Mouse (Mus musculus): ENCODE results near the gene Mapk11. TPM values are rescaled to one million over a fixed set of nuclear protein-coding genes. Genes with fewer than 3 reads are reported as not detected.

The Mapk11 gene
- polyA plus RNA-seq, 1 experiment from 2014 or later = 9.6 TPM

DNA sequence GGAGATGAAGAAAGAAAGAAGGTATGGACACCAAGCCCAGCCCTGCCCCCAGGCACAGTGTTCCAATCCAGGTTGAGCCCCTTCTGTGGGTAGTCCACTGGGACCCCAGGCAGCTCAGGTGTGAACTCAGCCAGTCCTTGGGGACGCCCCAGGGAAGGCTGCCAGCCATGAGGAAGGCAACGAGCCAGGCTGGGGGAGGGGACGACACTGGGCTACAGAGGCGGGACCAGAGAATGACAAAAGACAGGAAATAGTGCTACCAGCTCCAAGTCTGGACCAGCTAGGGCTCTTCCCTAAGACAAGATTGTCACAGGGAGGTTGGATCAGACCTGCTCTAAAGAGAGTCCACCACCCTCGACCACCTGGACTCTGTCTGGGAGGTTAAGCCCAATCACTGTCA, 27.7 kb upstream of the Mapk11 start:
- Histone ChIP-seq H3K4me1 (replicated peaks; ENCODE audit: control insufficient read depth, insufficient read depth, low read length) (peaks cover 75% of the 10 kb centered on the region), H3K27me3 (ENCODE audit: control insufficient read depth, insufficient read depth, low read depth, low read length) (no peaks in the 10 kb centered on the region), H3K4me3 (ENCODE audit: low read length) (peak overlapping the region; percentile 19; the same call in 1 of the 2 replicates), H3K9ac (ENCODE audit: low read length) (peak overlapping the region; percentile 20), H3K9me3 (ENCODE audit: control insufficient read depth, low read length) (no peaks in the 10 kb centered on the region), H3K36me3 (ENCODE audit: control insufficient read depth, insufficient read depth, low read length) (no peaks in the 10 kb centered on the region), H3K4me2 (ENCODE audit: low read depth, low read length) (peak overlapping the region; percentile 63), H3K27ac (ENCODE audit: low read length) (peak overlapping the region; percentile 87)
- WGBS = 2% methylated on average over 5 of the region's 5 CpGs
- ATAC-seq (ENCODE audit: low read depth) = peak; percentile 5; the same call in 1 of the 2 replicates

- Histone ChIP-seq H3K27me3 (ENCODE audit: control insufficient read depth, insufficient read depth, low read depth, low read length) (no peaks in the 10 kb centered on the region), H3K36me3 (ENCODE audit: control insufficient read depth, insufficient read depth, low read length) (no peaks in the 10 kb centered on the region), H3K4me3 (ENCODE audit: low read length) (no peak overlapping the region), H3K27ac (ENCODE audit: low read length) (peak overlapping the region; percentile 79), H3K9me3 (ENCODE audit: control insufficient read depth, low read length) (no peaks in the 10 kb centered on the region), H3K4me1 (replicated peaks; ENCODE audit: control insufficient read depth, insufficient read depth, low read length) (peaks cover 76% of the 10 kb centered on the region), H3K4me2 (ENCODE audit: low read depth, low read length) (peak overlapping the region; percentile 16), H3K9ac (ENCODE audit: low read length) (peak overlapping the region; percentile 26; the same call in 1 of the 2 replicates)
- no peak for ATAC-seq (ENCODE audit: low read depth)
- 37% methylated on average over 13 of the region's 13 CpGs for WGBS
Observed at GRCm38 (mm10) chr15:89175411-89176155, 26.2 kb upstream of the Mapk11 start.

- Histone ChIP-seq H3K9ac (ENCODE audit: low read length) (peak overlapping the region; percentile 26; the same call in 1 of the 2 replicates), H3K4me1 (replicated peaks; ENCODE audit: control insufficient read depth, insufficient read depth, low read length) (peaks cover 82% of the 10 kb centered on the region), H3K27ac (ENCODE audit: low read length) (peak overlapping the region; percentile 79; the same call in 1 of the 2 replicates), H3K4me2 (ENCODE audit: low read depth, low read length) (peak overlapping the region; percentile 16; the same call in 1 of the 2 replicates), H3K36me3 (ENCODE audit: control insufficient read depth, insufficient read depth, low read length) (no peaks in the 10 kb centered on the region; the same call in 1 of the 2 replicates), H3K27me3 (ENCODE audit: control insufficient read depth, insufficient read depth, low read depth, low read length) (no peaks in the 10 kb centered on the region), H3K4me3 (ENCODE audit: low read length) (no peak overlapping the region), H3K9me3 (ENCODE audit: control insufficient read depth, low read length) (no peaks in the 10 kb centered on the region)
- WGBS = 37% methylated on average over 11 of the region's 11 CpGs
- no peak for ATAC-seq (ENCODE audit: low read depth)
Observed at GRCm38 (mm10) chr15:89174889-89175339, 25.5 kb upstream of the Mapk11 start.

- peak; percentile 39 for ATAC-seq (ENCODE audit: low read depth)
- peak overlapping the region; percentile 54 for H3K4me3 ChIP-seq (ENCODE audit: low read length)
- under 1% methylated on average over 15 of the region's 15 CpGs for WGBS
Observed at GRCm38 (mm10) chr15:89173906-89174214, 24.4 kb upstream of the Mapk11 start.

GRCm38 (mm10) chr15:89173024-89173905, 23.8 kb upstream of the Mapk11 start:
- WGBS = under 1% methylated on average over 63 of the region's 65 CpGs

More at GRCm38 (mm10) chr15:89173906-89174214, 24.4 kb upstream of the Mapk11 start:
- peak overlapping the region; percentile 15; the same call in 1 of the 2 replicates for H3K27ac ChIP-seq (ENCODE audit: low read length)
- peaks cover 90% of the 10 kb centered on the region for H3K4me1 ChIP-seq (replicated peaks; ENCODE audit: control insufficient read depth, insufficient read depth, low read length)
- no peaks in the 10 kb centered on the region for H3K27me3 ChIP-seq (ENCODE audit: control insufficient read depth, insufficient read depth, low read depth, low read length)
- peak overlapping the region; percentile 100 for H3K4me2 ChIP-seq (ENCODE audit: low read depth, low read length)
- no peaks in the 10 kb centered on the region; the same call in 1 of the 2 replicates for H3K36me3 ChIP-seq (ENCODE audit: control insufficient read depth, insufficient read depth, low read length)
- H3K9ac ChIP-seq (ENCODE audit: low read length) = peak overlapping the region; percentile 70
- H3K9me3 ChIP-seq (ENCODE audit: control insufficient read depth, low read length) = no peaks in the 10 kb centered on the region

GRCm38 (mm10) chr15:89172276-89172935, 23.0 kb upstream of the Mapk11 start:
- peak overlapping the region; percentile 47; the same call in 1 of the 2 replicates for H3K27ac ChIP-seq (ENCODE audit: low read length)
- no peaks in the 10 kb centered on the region for H3K27me3 ChIP-seq (ENCODE audit: control insufficient read depth, insufficient read depth, low read depth, low read length)
- peak overlapping the region; percentile 70 for H3K9ac ChIP-seq (ENCODE audit: low read length)
- H3K4me1 ChIP-seq (replicated peaks; ENCODE audit: control insufficient read depth, insufficient read depth, low read length) = peaks cover 78% of the 10 kb centered on the region
- WGBS = 44% methylated on average over 17 of the region's 17 CpGs
- H3K4me2 ChIP-seq (ENCODE audit: low read depth, low read length) = peak overlapping the region; percentile 100
- no peaks in the 10 kb centered on the region for H3K9me3 ChIP-seq (ENCODE audit: control insufficient read depth, low read length)
- peak overlapping the region; percentile 54 for H3K4me3 ChIP-seq (ENCODE audit: low read length)
- H3K36me3 ChIP-seq (ENCODE audit: control insufficient read depth, insufficient read depth, low read length) = peaks cover 7% of the 10 kb centered on the region
- no peak for ATAC-seq (ENCODE audit: low read depth)

More at GRCm38 (mm10) chr15:89173024-89173905, 23.8 kb upstream of the Mapk11 start:
- H3K4me2 ChIP-seq (ENCODE audit: low read depth, low read length) = peak overlapping the region; percentile 100
- peaks cover 1% of the 10 kb centered on the region; the same call in 1 of the 2 replicates for H3K36me3 ChIP-seq (ENCODE audit: control insufficient read depth, insufficient read depth, low read length)
- peak overlapping the region; percentile 70 for H3K9ac ChIP-seq (ENCODE audit: low read length)
- ATAC-seq (ENCODE audit: low read depth) = no peak
- peaks cover 86% of the 10 kb centered on the region for H3K4me1 ChIP-seq (replicated peaks; ENCODE audit: control insufficient read depth, insufficient read depth, low read length)
- H3K4me3 ChIP-seq (ENCODE audit: low read length) = peak overlapping the region; percentile 54
- H3K27ac ChIP-seq (ENCODE audit: low read length) = peak overlapping the region; percentile 47; the same call in 1 of the 2 replicates
- no peaks in the 10 kb centered on the region for H3K27me3 ChIP-seq (ENCODE audit: control insufficient read depth, insufficient read depth, low read depth, low read length)
- no peaks in the 10 kb centered on the region for H3K9me3 ChIP-seq (ENCODE audit: control insufficient read depth, low read length)

- no peak overlapping the region for H3K9ac ChIP-seq (ENCODE audit: low read length)
- no peak overlapping the region for H3K27ac ChIP-seq (ENCODE audit: low read length)
- 85% methylated on average over 5 of the region's 5 CpGs for WGBS
- H3K4me3 ChIP-seq (ENCODE audit: low read length) = no peak overlapping the region
- H3K27me3 ChIP-seq (ENCODE audit: control insufficient read depth, insufficient read depth, low read depth, low read length) = no peaks in the 10 kb centered on the region
- H3K4me2 ChIP-seq (ENCODE audit: low read depth, low read length) = no peak overlapping the region
- H3K9me3 ChIP-seq (ENCODE audit: control insufficient read depth, low read length) = no peaks in the 10 kb centered on the region
- H3K36me3 ChIP-seq (ENCODE audit: control insufficient read depth, insufficient read depth, low read length) = peaks cover 15% of the 10 kb centered on the region
- H3K4me1 ChIP-seq (replicated peaks; ENCODE audit: control insufficient read depth, insufficient read depth, low read length) = peaks cover 69% of the 10 kb centered on the region
- ATAC-seq (ENCODE audit: low read depth) = no peak
Observed at GRCm38 (mm10) chr15:89171526-89172051, 22.2 kb upstream of the Mapk11 start.

- WGBS = 22% methylated on average over 3 of the region's 3 CpGs
- Histone ChIP-seq H3K4me3 (ENCODE audit: low read length) (no peak overlapping the region), H3K36me3 (ENCODE audit: control insufficient read depth, insufficient read depth, low read length) (peaks cover 28% of the 10 kb centered on the region), H3K27ac (ENCODE audit: low read length) (peak overlapping the region; percentile 89), H3K4me1 (replicated peaks; ENCODE audit: control insufficient read depth, insufficient read depth, low read length) (peaks cover 54% of the 10 kb centered on the region), H3K9ac (ENCODE audit: low read length) (no peak overlapping the region; the same call in 1 of the 2 replicates), H3K9me3 (ENCODE audit: control insufficient read depth, low read length) (no peaks in the 10 kb centered on the region), H3K27me3 (ENCODE audit: control insufficient read depth, insufficient read depth, low read depth, low read length) (no peaks in the 10 kb centered on the region), H3K4me2 (ENCODE audit: low read depth, low read length) (no peak overlapping the region; the same call in 1 of the 2 replicates)
- ATAC-seq (ENCODE audit: low read depth) = no peak
Observed at GRCm38 (mm10) chr15:89170102-89170501, 20.7 kb upstream of the Mapk11 start.

Data from lung, embryonic 16.5 days (tissue).